Mouse (Mus musculus): ENCODE data around the gene Lin7a.

DNA sequence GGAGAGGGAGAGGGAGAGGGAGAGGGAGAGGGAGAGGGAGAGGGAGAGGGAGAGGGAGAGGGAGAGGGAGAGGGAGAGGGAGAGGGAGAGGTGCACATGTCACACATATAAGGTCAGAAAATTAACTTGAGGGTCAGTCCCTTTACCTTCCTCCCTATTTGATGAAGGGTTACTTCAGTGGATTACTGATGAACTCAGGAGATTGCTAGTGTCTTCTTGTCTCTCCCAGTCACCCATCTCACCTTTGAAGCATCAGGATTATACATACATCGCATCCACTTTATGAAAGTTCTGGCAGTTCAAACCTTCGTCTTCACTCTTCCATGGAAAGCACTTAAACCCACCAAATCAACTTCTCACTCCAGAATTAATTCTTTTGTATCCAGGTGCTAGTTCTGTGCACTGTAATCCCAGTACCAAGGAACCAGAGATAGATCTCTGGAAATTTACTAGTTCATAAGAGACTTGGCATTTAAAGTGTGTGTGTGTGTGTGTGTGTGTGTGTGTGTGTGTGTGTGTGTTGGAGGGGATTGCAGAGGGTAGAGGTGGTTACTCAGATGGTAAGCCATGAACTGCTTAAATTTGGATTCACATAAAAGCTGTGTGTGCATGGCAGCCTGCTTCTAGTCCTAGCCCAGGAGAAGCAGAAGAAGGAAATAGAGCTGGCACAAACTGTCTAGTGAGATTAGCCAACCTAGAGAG, 19.5 kb upstream of the Lin7a start:
- TF ChIP-seq CTCF (IDR thresholded peaks at IDR 0.05; ENCODE audit: extremely low read depth, insufficient read depth, insufficient read length, insufficient replicate concordance) = no peak
- TF ChIP-seq POLR2A (IDR thresholded peaks at IDR 0.05; ENCODE audit: low read depth, low read length) = no peak

Measured in spleen, adult 2 months (tissue).